Mouse (Mus musculus) neural tube, embryonic 11.5 days (tissue): ENCODE data around the gene Cish. TPM values are rescaled to one million over a fixed set of nuclear protein-coding genes. Genes with fewer than 3 reads are reported as not detected.

Source experiments
- ATAC-seq: fragments of 200-750 bp; cut with Nextera tagmentation; 2 replicates; pipeline ENCODE4 v1.8.0; 2017; ENCODE audit warnings: moderate number of reproducible peaks, mild to moderate bottlenecking, moderate TSS enrichment, moderate library complexity; ENCODE audit not compliant: insufficient read depth, low FRiP score, low TSS enrichment
- DNase-seq: peaks from one replicate; pipeline ENCODE4 v3.0.0-alpha.2; 2015; ENCODE audit warnings: low spot score
- H3K27ac ChIP-seq: fragments of 300-500 bp; sonication (generic); 2 replicates; pipeline ENCODE4 v1.5.1; 2014; ENCODE audit warnings: low read depth, mild to moderate bottlenecking, low read length
- H3K27me3 ChIP-seq: fragments of 300-500 bp; sonication (generic); 2 replicates; pipeline ENCODE4 v1.6.1; 2014; ENCODE audit warnings: mild to moderate bottlenecking, low read length, mixed read lengths; ENCODE audit not compliant: control insufficient read depth, insufficient read depth
- H3K36me3 ChIP-seq: fragments of 300-500 bp; sonication (generic); 2 replicates; pipeline ENCODE4 v1.6.1; 2014; ENCODE audit warnings: mild to moderate bottlenecking, low read length, moderate library complexity, mixed read lengths; ENCODE audit not compliant: control insufficient read depth, insufficient read depth
- H3K4me1 ChIP-seq: fragments of 300-500 bp; sonication (generic); 2 replicates; pipeline ENCODE4 v1.6.1; 2014; ENCODE audit warnings: low read length, mixed read lengths; ENCODE audit not compliant: control insufficient read depth, insufficient read depth
- H3K4me2 ChIP-seq: fragments of 300-500 bp; sonication (generic); 2 replicates; pipeline ENCODE4 v1.6.1; 2014; ENCODE audit warnings: low read depth, mild to moderate bottlenecking, moderate library complexity
- H3K4me3 ChIP-seq: fragments of 300-500 bp; sonication (generic); 2 replicates; pipeline ENCODE4 v1.5.1; 2014; ENCODE audit warnings: low read depth, low read length
- H3K9ac ChIP-seq: fragments of 300-500 bp; sonication (generic); 2 replicates; pipeline ENCODE4 v1.6.1; 2014; ENCODE audit warnings: mild to moderate bottlenecking, low read length
- H3K9me3 ChIP-seq: fragments of 300-500 bp; sonication (generic); 2 replicates; pipeline ENCODE4 v1.6.1; 2016; ENCODE audit warnings: low read length; ENCODE audit not compliant: control insufficient read depth
- WGBS: fragments of 180-500 bp; shearing (Covaris S2); extraction: QIAGEN DNeasy Blood & Tissue Kit; methylation state at CpG from one replicate; pipeline ENCODE4 v1.1.7; 2014; 5-methylcytosine and 5-hydroxymethylcytosine counted together
- polyA plus RNA-seq: library from polyadenylated mRNA; unstranded; fragments of >200 nt; fragmentation: Nextera tagmentation; extraction: Ambion mirVana; gene quantifications from 2 replicates; pipeline ENCODE4 v1.2.1, GENCODE M21; 2014

The Cish gene
- polyA plus RNA-seq, 1 experiment from 2014 or later, result 5.1 TPM

DNA sequence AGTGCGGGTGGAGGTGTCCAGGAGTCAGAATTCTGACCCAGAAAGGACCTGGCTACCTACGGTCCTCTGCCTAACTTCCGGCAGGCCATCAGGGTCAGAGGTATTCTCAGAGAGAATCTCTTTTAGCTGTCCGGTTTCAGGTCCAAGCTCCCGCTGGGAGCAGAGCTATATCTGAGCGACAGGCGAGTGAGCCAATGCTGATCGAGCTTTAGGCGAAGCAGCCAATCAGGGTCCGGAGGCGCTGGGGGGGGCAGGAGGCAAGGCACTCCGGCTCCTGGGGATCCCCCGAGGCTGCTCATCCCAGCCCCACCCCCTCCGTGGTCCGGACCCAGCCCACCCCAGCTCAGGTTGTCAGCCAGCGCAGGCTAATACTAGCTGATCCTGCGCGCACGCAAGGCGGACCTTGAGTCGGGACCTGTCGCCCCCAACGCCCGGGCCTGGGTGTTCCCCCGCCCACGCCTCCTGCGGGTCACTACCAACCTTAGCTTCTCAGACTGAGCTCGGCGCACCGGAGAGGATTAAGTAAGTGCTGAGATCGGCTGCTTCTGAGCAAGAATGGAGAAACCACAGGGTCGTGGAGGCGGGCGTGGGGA lies 44.5 kb downstream of the Cish start, which contains the start of gene 6430571L13Rik:
Gene 6430571L13Rik, plus strand, starts transcription at position 336 of the 593 bp plus-strand sequence.
- ATAC-seq (peak; percentile 93), DNase-seq (peak; percentile 92)
- WGBS, result under 1% methylated on average over 29 of the region's 34 CpGs
- H3K9me3 ChIP-seq, result no peaks in the 10 kb centered on the region
- peak within 1 kb of the TSS; percentile 51 for H3K4me3 ChIP-seq
- peak within 1 kb of the TSS; percentile 53 for H3K4me2 ChIP-seq
- no peaks in the 10 kb centered on the region for H3K27me3 ChIP-seq
- no peak within 1 kb of the TSS for H3K27ac ChIP-seq
- peaks cover 15% of the 10 kb centered on the region; the same call in 1 of the 2 replicates for H3K4me1 ChIP-seq
- H3K36me3 ChIP-seq, result no peaks in the 10 kb centered on the region
- H3K9ac ChIP-seq, result peak within 1 kb of the TSS; percentile 64

DNA sequence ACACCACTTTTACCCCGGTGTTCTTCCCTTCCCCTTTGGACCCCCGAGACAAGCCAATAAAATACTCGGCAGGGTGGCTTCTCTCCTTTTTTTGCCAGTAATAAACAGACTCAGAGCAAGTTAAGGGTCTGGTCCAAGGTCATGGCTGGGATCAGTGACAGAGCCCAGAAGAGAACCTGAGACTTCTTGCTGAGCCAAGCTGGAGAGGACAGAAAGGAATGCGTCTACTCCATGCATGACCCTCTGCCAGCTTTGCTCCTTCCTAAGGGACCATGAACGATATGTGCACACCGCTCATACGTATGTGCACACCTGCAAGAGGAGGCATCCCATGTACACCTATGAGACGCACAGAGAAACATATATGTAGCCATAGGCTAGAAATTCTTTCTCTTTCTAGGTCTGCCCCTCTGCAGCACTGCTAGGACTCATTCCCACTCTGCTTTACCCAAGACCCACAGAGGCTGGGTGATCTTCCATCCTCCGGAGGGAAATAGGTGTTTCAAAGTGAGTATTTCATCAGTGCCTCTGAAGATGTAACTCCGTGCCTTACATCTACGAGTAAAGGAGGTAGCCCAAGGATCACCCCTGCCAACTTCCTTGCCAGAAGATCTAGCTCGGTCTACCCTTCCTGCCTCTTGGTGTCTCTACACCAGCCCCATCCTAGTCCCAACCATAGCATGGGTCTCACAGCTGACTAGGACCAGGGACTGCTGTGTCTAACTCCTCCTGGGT lies 45.3 kb downstream of the Cish start:
- Histone ChIP-seq H3K9ac (peak overlapping the region; percentile 64), H3K4me3 (peak overlapping the region; percentile 51), H3K27me3 (no peaks in the 10 kb centered on the region), H3K4me1 (peaks cover 15% of the 10 kb centered on the region; the same call in 1 of the 2 replicates), H3K27ac (no peak overlapping the region), H3K36me3 (no peaks in the 10 kb centered on the region), H3K4me2 (peak overlapping the region; percentile 53), H3K9me3 (no peaks in the 10 kb centered on the region)
- 56% methylated on average over 12 of the region's 12 CpGs for WGBS
- DNase-seq, result no peak
- no peak for ATAC-seq

DNA sequence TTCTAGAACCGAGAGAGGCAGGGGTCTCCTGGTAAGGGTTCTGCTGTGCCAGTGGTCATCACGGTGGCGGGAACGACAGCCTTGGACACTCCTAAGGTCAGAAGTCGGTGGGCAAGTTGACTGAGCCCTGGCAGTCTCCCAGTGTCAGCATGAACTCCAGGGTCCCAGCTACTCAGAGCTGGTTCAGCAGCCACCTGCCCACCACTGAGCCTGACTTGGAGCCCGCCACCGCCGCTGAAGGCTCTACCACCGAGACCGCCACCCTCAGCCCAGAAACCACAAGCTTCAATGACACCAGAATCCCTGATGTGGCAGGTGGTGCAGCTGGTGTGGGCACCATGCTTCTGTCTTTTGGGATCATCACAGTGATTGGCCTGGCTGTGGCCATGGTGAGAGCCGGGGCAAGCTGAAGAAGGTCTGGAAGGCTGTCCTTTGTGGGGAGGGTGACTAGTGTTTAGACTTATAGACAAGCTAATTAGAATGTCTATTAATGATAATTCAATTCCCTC lies 46.4 kb downstream of the Cish start:
- Histone ChIP-seq H3K9me3 (no peaks in the 10 kb centered on the region), H3K27ac (no peak overlapping the region), H3K36me3 (no peaks in the 10 kb centered on the region), H3K4me1 (peaks cover 15% of the 10 kb centered on the region; the same call in 1 of the 2 replicates), H3K4me2 (no peak overlapping the region), H3K27me3 (no peaks in the 10 kb centered on the region), H3K9ac (no peak overlapping the region), H3K4me3 (no peak overlapping the region)
- no peak for ATAC-seq
- no peak for DNase-seq
- 89% methylated on average over 11 of the region's 11 CpGs for WGBS

DNA sequence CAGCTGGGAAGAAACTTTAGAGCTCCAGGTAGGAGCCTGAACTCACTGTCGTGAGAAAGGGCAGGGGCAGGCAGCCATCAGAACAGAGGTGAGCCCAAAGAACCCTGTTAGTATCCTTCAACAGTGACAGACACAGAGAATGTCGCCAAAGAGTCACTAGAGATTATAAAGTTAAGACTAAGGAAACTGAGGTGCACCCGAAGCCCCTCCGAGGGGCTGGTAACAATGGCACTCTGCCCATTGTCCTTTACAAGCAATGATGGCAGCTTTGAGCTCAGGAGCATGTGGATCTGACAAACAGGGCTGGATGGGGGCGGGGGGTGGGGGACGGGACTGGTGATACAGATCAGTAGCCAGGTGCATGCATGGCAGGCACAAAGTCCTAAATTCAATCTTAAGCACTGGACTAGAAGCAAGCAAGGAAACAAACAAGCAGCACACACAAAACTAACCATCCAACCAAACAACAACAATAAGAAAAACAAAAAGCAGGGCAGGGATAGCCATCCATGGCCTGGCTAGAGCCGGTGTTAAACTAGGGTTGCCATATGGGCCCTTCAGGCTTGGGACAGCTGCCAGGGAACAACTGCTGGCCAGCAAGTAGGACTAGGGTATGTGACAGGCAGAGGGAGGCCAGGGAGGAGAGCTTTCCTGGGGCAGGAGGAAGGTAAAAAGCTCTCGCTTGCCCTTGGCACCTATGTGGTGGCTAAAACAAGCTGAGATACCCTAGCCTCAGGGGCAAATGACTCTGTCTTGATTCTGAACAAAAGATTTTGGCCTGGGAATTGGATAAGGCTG lies 47.5 kb downstream of the Cish start:
- Histone ChIP-seq H3K9ac (no peak overlapping the region), H3K4me2 (no peak overlapping the region), H3K27me3 (no peaks in the 10 kb centered on the region), H3K27ac (no peak overlapping the region), H3K4me3 (no peak overlapping the region), H3K4me1 (peaks cover 11% of the 10 kb centered on the region; the same call in 1 of the 2 replicates), H3K36me3 (no peaks in the 10 kb centered on the region), H3K9me3 (no peaks in the 10 kb centered on the region)
- ATAC-seq, result no peak
- WGBS, result 70% methylated on average over 8 of the region's 8 CpGs
- no peak for DNase-seq

DNA sequence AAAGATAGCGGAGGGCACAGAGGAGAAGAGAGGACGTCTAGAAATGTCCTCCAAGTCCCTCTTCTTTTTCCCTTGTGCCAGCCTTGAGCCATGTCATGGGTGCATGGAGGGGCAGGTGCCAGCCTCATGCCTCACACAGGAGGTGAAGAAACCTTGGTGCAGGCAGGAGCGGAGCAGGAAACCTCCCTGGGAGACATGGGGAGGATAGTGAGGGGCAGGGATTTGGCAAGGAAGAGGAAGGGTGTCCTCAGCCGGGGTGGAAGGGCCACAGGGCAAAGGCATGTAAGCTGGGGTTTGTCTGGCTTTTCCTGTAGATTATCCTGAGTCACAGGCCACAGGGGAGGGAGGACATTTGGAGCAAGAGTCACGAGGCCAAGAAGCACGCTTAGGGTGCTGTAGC lies 48.2 kb downstream of the Cish start:
- Histone ChIP-seq H3K9ac (no peak overlapping the region), H3K27ac (no peak overlapping the region), H3K4me1 (peaks cover 5% of the 10 kb centered on the region; the same call in 1 of the 2 replicates), H3K4me2 (no peak overlapping the region), H3K9me3 (no peaks in the 10 kb centered on the region), H3K27me3 (no peaks in the 10 kb centered on the region), H3K4me3 (no peak overlapping the region), H3K36me3 (no peaks in the 10 kb centered on the region)
- WGBS, result 76% methylated on average over 6 of the region's 6 CpGs
- ATAC-seq, result no peak
- DNase-seq, result no peak

DNA sequence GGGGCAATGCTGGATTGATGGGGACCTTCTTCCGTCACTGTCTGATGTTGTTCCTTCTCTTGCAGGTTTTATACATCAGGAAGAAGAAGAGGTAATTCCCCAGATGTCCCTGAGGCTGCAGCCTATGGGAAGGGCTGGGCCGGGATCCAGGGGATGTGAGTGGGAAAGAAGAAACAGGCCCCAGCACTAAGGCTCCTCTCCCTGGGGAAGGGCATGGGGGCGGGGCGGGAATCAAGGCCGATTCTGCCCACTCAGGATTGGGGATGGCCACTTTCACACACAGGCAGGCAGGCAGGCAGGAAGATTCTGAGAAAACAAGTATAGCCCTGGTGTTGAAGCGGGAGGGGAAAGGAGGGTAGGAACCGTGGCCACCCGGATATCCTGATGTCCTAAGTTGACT lies 50.3 kb downstream of the Cish start:
- H3K4me1 ChIP-seq, result peaks cover 2% of the 10 kb centered on the region; the same call in 1 of the 2 replicates
- H3K4me3 ChIP-seq, result no peak overlapping the region
- H3K9me3 ChIP-seq, result no peaks in the 10 kb centered on the region
- ATAC-seq (no peak), DNase-seq (no peak)
- H3K27me3 ChIP-seq, result no peaks in the 10 kb centered on the region
- no peak overlapping the region for H3K27ac ChIP-seq
- WGBS, result 81% methylated on average over 8 of the region's 8 CpGs
- no peak overlapping the region for H3K9ac ChIP-seq
- no peak overlapping the region for H3K4me2 ChIP-seq
- no peaks in the 10 kb centered on the region for H3K36me3 ChIP-seq

DNA sequence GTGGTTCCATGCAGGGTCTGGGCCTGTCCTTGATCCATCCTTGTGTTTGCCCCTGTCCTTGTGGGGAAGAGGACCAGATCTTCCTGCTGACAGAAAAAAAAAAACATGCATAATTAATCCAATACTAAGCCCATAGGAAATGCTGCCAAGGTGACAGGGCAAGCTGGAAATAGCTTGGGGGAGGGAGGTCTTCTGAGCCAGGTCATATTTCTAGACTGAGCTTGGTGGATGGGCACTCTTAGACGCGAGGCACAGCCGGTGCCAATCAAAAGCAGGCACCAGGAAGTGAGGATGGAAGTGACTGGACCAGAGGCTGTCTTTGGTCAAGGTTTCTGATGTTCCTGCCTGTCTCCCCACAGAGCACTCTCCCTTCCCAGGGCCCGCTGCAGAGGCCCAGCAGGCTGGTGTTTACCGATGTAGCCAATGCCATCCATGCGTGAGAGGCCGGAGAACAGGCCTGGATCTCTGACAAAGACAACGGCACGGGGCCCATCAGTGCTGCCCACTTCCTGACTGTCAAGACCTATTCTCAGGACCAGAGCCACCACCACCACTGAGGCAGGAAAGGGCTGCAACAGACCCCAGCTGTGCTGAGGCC lies 51.9 kb downstream of the Cish start:
- Histone ChIP-seq H3K9ac (no peak overlapping the region), H3K4me2 (no peak overlapping the region), H3K27me3 (no peaks in the 10 kb centered on the region), H3K4me3 (no peak overlapping the region), H3K4me1 (no peaks in the 10 kb centered on the region), H3K27ac (no peak overlapping the region), H3K9me3 (no peaks in the 10 kb centered on the region), H3K36me3 (no peaks in the 10 kb centered on the region)
- ATAC-seq (no peak), DNase-seq (no peak)
- WGBS, result 80% methylated on average over 9 of the region's 9 CpGs

DNA sequence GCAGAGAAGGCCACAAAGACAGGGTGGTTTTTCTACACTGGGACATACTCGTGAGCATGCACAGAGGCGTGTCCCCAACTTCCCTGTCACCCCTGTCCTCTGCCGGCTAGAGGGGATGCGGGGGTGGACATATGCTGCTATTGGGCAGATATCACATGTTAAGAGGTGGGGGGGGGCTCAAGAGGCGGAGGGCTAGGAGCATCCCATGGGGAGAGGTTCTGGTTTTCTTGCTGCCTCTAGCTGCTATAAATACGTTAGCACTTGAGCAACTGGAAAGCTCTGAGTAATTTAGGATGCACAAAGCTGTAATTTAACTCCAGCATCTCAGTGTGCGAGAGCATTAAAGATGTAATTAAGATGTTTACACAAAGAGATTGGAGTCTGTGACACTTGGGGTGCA lies 53.5 kb downstream of the Cish start:
- ATAC-seq, result no peak
- 43% methylated on average over 7 of the region's 7 CpGs for WGBS
- H3K36me3 ChIP-seq, result no peaks in the 10 kb centered on the region
- H3K4me2 ChIP-seq, result no peak overlapping the region
- no peaks in the 10 kb centered on the region for H3K27me3 ChIP-seq
- H3K4me3 ChIP-seq, result no peak overlapping the region
- no peak overlapping the region for H3K9ac ChIP-seq
- no peak overlapping the region for H3K27ac ChIP-seq
- no peaks in the 10 kb centered on the region for H3K9me3 ChIP-seq
- DNase-seq, result no peak
- no peaks in the 10 kb centered on the region for H3K4me1 ChIP-seq
